ENCODE assay signal across 8 mouse cellular contexts in genomic region chr7:132471327-132471726, GRCm38 (mm10).
DNase-seq lines count a peak whose midpoint lies in the region; ATAC-seq and TF ChIP-seq lines count a peak whose summit lies in the region.

No protein-coding gene starts in this region.

- no peaks in the 10 kb centered on the region for H3K36me3 ChIP-seq in heart, postnatal 0 days (replicated peaks; ENCODE audit: control insufficient read depth, insufficient read depth, low read length)
- no peaks in the 10 kb centered on the region for H3K36me3 ChIP-seq in midbrain, embryonic 11.5 days (ENCODE audit: control insufficient read depth, insufficient read depth, low read length)

- ATAC-seq in heart, postnatal 0 days (ENCODE audit: insufficient read depth, low read depth), result no peak
- no peak for ATAC-seq in midbrain, embryonic 11.5 days (ENCODE audit: low FRiP score)

- H3K4me2 ChIP-seq in heart, postnatal 0 days (ENCODE audit: low read depth, low read length), result no peak overlapping the region
- H3K4me2 ChIP-seq in midbrain, embryonic 11.5 days, result no peak overlapping the region

- H3K9ac ChIP-seq in heart, postnatal 0 days (replicated peaks; ENCODE audit: low read depth, low read length), result no peak overlapping the region
- no peak overlapping the region for H3K9ac ChIP-seq in midbrain, embryonic 11.5 days (ENCODE audit: low read length)

- no peak overlapping the region for H3K27ac ChIP-seq in heart, postnatal 0 days (ENCODE audit: low read depth)
- H3K27ac ChIP-seq in midbrain, embryonic 11.5 days (ENCODE audit: low read depth, low read length), result no peak overlapping the region

- TF ChIP-seq EP300 in heart, postnatal 0 days (IDR thresholded peaks at IDR 0.05; ENCODE audit: low read depth), result no peak

- 0 out of 2 replicates have a peak, but pooled peaks cover under 1% of the 10 kb centered on the region for H3K27me3 ChIP-seq in heart, postnatal 0 days (ENCODE audit: control insufficient read depth, insufficient read depth, low read length)
- no peaks in the 10 kb centered on the region; the same call in 1 of the 2 replicates for H3K27me3 ChIP-seq in midbrain, embryonic 11.5 days (ENCODE audit: control insufficient read depth, insufficient read depth, low read length)

- intact Hi-C loops in left cerebral cortex, postnatal 25 days (cut with DNase I), result loop anchor here (1.0 to 5.0 kb wide), 4 partner anchors 134 to 574 kb away; partner anchors contain the start of gene Chst15

- H3K4me1 ChIP-seq in heart, postnatal 0 days (ENCODE audit: control insufficient read depth, insufficient read depth), result no peaks in the 10 kb centered on the region
- no peaks in the 10 kb centered on the region for H3K4me1 ChIP-seq in midbrain, embryonic 11.5 days (ENCODE audit: control insufficient read depth, insufficient read depth, low read length)

- no peaks in the 10 kb centered on the region for H3K9me3 ChIP-seq in heart, postnatal 0 days (replicated peaks; ENCODE audit: control insufficient read depth, low read length)
- no peaks in the 10 kb centered on the region for H3K9me3 ChIP-seq in midbrain, embryonic 11.5 days (ENCODE audit: control insufficient read depth, low read length)

- WGBS in heart, postnatal 0 days, result 57% methylated on average over 3 of the region's 3 CpGs
- WGBS in midbrain, embryonic 11.5 days, result 44% methylated on average over 3 of the region's 3 CpGs

- DNase-seq in heart, postnatal 0 days (ENCODE audit: low spot score), result peak; percentile 39
- DNase-seq in heart, adult 11 months, result no peak
- peak; percentile 52 to 56 for DNase-seq in B cell, adult 2 months
- peak; percentile 45 to 50 for DNase-seq in adrenal gland, adult 18-20 months (ENCODE audit: low spot score in 2 of 2)
- peak; percentile 33 to 45 for DNase-seq in frontal cortex, postnatal 25 days (ENCODE audit: low spot score in 2 of 2)
- peak; percentile 58 to 71 for DNase-seq in left cerebral cortex, postnatal 25 days (ENCODE audit: low spot score in 2 of 2)
- DNase-seq in right cerebral cortex, postnatal 36 days (ENCODE audit: low spot score in 2 of 2), result peak; percentile 14 to 23
- DNase-seq in midbrain, embryonic 11.5 days (ENCODE audit: low spot score, missing footprints), result no peak

- TF ChIP-seq CTCF in heart, postnatal 0 days (IDR thresholded peaks at IDR 0.05; ENCODE audit: low read depth), result peak; percentile 57

- H3K4me3 ChIP-seq in heart, postnatal 0 days (ENCODE audit: low read depth, low read length), result no peak overlapping the region
- H3K4me3 ChIP-seq in midbrain, embryonic 11.5 days (ENCODE audit: low read depth, low read length), result no peak overlapping the region

Comparison
In these comparisons a context has a peak if more than half of its experiments do, and no peak if none do; other contexts are left out.
1. DNase-seq: peak in heart, postnatal 0 days (single experiment), B cell, adult 2 months (2 of 2), adrenal gland, adult 18-20 months (2 of 2), frontal cortex, postnatal 25 days (2 of 2), left cerebral cortex, postnatal 25 days (2 of 2) and right cerebral cortex, postnatal 36 days (2 of 2); none in heart, adult 11 months (single experiment) and midbrain, embryonic 11.5 days (single experiment).